Mouse (Mus musculus): ENCODE measurements around the gene Gm14569. TPM values are rescaled to one million over a fixed set of nuclear protein-coding genes. Genes with fewer than 3 reads are reported as not detected.

Gm14569 gene
- not detected in 2 replicates for polyA plus RNA-seq (2016; fragmentation: Nextera tagmentation; extraction: Ambion mirVana)

DNA sequence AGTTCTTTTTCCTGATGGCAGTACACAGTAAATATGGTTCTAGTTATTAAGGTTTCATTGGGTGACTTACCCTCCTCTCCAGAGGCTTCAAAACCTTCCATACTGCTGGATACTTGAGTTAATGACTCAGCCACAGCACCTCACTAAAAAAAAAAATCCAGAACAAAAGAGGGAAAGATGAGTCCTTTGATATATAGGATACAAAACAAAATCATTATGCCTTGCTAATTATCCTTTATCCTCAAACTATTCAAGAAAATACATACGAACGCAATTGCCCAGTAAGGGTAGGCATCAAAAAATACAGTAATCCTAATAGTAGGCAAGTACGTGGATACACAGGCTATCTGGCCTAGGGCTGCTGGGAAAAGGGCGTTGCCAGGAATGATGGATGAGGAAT, at the start of gene Gm14569:
Gm14569 (minus strand) TSS at position 101 of the 400 bp plus-strand sequence.
- Histone ChIP-seq H3K4me3 (no peak within 1 kb of the TSS), H3K36me3 (no peaks in the 10 kb centered on the region), H3K27ac (no peak within 1 kb of the TSS), H3K4me1 (no peaks in the 10 kb centered on the region), H3K4me2 (replicated peaks) (no peak within 1 kb of the TSS), H3K9ac (no peak within 1 kb of the TSS), H3K9me3 (replicated peaks) (no peaks in the 10 kb centered on the region), H3K27me3 (no peaks in the 10 kb centered on the region)
- WGBS: 91% methylated on average over 4 of the region's 4 CpGs
- no peak for ATAC-seq (ENCODE audit: low FRiP score)

DNA sequence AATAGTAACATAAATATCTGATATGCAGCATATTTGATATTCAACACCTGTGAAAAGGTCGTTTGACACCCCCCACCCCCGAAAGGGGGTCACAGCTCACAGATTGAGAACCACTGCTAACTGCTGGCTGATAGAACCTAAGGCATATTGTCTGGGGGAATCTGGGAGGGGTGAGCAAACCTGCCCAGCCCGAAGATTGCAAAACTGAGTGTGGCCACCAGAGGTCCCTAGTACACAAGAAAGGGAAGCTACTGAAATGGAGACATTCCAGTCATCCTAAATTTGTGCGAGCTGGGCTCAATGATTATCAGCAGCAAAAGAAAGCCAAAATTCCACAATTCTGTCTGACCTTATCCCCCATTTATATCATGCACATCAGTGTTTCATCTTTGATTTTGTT, 42.9 kb upstream of the Gm14569 start:
- Histone ChIP-seq H3K9me3 (replicated peaks) (no peaks in the 10 kb centered on the region), H3K9ac (no peak overlapping the region), H3K4me1 (no peaks in the 10 kb centered on the region), H3K4me3 (no peak overlapping the region), H3K36me3 (no peaks in the 10 kb centered on the region), H3K27me3 (no peaks in the 10 kb centered on the region), H3K4me2 (replicated peaks) (no peak overlapping the region), H3K27ac (no peak overlapping the region)
- WGBS: 13% methylated on average over 4 of the region's 4 CpGs
- ATAC-seq (ENCODE audit: low FRiP score): no peak

DNA sequence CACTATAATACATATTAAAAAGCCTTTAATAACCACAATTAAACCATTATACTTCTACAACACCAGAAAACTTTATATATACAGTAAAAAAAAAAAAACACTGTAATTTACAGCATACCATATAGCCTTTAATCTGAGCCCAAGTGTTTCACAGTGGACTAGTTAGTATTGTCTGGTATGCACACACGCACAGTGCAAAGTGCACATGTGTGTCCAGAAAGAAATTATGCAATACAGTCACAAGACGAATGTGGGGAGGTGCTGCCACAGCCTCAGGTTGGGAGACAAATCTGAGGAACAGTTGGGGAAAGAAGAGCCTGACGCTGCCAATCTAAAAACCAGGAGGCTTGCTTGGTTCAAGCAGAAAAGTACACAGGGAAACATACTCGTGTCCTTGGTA, 42.1 kb upstream of the Gm14569 start:
- WGBS: 72% methylated on average over 4 of the region's 4 CpGs
- no peak for ATAC-seq (ENCODE audit: low FRiP score)
- Histone ChIP-seq H3K4me3 (no peak overlapping the region), H3K4me1 (no peaks in the 10 kb centered on the region), H3K27me3 (no peaks in the 10 kb centered on the region), H3K36me3 (no peaks in the 10 kb centered on the region), H3K9me3 (replicated peaks) (no peaks in the 10 kb centered on the region), H3K4me2 (replicated peaks) (no peak overlapping the region), H3K9ac (no peak overlapping the region), H3K27ac (no peak overlapping the region)

DNA sequence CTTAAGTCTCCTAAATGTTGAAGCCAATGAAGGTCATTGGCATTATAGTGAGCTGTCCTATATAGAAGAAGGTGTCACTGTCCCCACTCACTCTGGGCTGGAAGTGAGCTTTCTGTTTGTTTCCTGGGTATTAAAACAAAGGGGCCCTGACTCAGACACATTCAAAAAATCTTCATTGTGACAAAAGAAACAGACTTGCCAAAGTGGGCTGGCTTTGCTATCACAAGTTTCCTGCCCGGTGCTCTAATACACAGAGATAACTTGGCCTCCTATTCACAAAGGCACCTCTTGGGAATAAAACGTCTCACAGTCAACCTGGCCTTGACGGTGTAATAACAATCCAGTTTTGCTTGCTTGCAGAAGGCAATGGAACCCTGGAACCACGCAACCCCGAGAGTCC, 38.6 kb upstream of the Gm14569 start:
- no peak overlapping the region for H3K9ac ChIP-seq
- no peak overlapping the region for H3K4me3 ChIP-seq
- 76% methylated on average over 5 of the region's 5 CpGs for WGBS
- no peaks in the 10 kb centered on the region for H3K27me3 ChIP-seq
- no peak overlapping the region for H3K27ac ChIP-seq
- no peaks in the 10 kb centered on the region for H3K9me3 ChIP-seq (replicated peaks)
- H3K4me2 ChIP-seq (replicated peaks): no peak overlapping the region
- H3K4me1 ChIP-seq: no peaks in the 10 kb centered on the region
- ATAC-seq (ENCODE audit: low FRiP score): no peak
- H3K36me3 ChIP-seq: no peaks in the 10 kb centered on the region

DNA sequence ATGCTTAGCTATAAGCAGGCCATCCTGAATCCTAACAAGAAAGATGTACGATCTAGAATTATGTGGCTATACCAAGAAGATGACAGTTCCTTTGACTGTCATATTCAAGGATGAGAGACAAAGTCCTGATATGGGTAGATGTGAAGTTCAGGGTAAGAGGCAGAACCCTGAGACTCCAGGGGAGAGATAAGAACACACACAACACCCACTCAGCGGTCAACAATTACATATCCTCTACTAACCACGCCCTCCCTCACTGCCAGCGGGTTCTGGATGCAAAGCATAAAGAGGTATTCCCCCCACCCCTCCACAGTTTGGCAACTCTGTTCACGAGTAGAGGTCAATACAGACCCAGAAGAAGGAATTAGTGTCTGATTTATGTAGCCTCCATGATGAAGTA, 32.1 kb upstream of the Gm14569 start:
- Histone ChIP-seq H3K9me3 (replicated peaks) (no peaks in the 10 kb centered on the region), H3K27me3 (no peaks in the 10 kb centered on the region), H3K4me1 (no peaks in the 10 kb centered on the region), H3K27ac (no peak overlapping the region), H3K4me3 (no peak overlapping the region), H3K9ac (no peak overlapping the region), H3K4me2 (replicated peaks) (no peak overlapping the region), H3K36me3 (no peaks in the 10 kb centered on the region)
- WGBS: 75% methylated on average over 5 of the region's 5 CpGs
- ATAC-seq (ENCODE audit: low FRiP score): no peak

DNA sequence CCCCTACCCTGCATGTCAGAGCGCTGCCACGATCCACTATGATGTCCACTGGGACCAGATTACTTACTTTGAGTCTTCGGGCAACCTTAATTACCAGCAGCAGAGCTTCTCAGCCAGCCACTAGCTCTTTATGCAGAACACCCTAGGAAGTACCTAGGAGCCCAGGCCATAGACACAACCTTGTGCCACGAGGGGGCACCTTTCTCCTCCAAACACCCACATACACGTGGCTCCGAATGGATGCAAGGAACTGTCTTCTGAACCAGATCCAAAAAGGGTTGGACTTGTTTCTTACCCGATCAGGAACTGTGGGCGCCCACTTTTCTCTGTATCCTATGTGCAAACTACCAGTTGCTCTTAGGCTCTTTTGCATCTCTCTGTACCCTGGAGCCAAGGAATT, 22.1 kb upstream of the Gm14569 start:
- H3K4me3 ChIP-seq: no peak overlapping the region
- no peak overlapping the region for H3K4me2 ChIP-seq (replicated peaks)
- H3K36me3 ChIP-seq: no peaks in the 10 kb centered on the region
- no peak overlapping the region for H3K27ac ChIP-seq
- ATAC-seq (ENCODE audit: low FRiP score): no peak
- no peaks in the 10 kb centered on the region for H3K4me1 ChIP-seq
- H3K9ac ChIP-seq: no peak overlapping the region
- 60% methylated on average over 8 of the region's 8 CpGs for WGBS
- H3K27me3 ChIP-seq: no peaks in the 10 kb centered on the region
- H3K9me3 ChIP-seq (replicated peaks): no peaks in the 10 kb centered on the region

DNA sequence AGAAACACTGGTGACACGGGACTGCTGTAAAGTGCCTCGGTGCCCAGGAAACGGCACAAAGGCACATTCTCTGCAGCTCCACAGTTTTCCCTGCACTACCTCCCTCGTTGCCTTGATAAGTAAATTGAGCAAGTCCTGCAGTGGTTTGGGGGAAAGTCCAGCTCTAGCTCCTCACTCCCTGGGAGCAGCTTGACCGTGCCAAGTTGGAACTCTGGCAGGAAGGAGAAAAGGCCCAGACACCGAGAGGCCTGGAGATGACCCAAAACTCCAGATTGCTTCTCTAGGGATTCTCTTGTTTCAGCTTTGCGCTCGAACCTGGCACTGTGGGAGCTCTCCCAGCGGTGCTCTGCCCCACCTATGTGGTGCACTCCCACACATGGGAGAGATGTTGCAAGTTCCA, 21.6 kb upstream of the Gm14569 start:
- Histone ChIP-seq H3K27ac (no peak overlapping the region), H3K4me1 (no peaks in the 10 kb centered on the region), H3K9me3 (replicated peaks) (no peaks in the 10 kb centered on the region), H3K9ac (no peak overlapping the region), H3K36me3 (no peaks in the 10 kb centered on the region), H3K27me3 (no peaks in the 10 kb centered on the region), H3K4me3 (no peak overlapping the region), H3K4me2 (replicated peaks) (no peak overlapping the region)
- 69% methylated on average over 9 of the region's 9 CpGs for WGBS
- ATAC-seq (ENCODE audit: low FRiP score): no peak

DNA sequence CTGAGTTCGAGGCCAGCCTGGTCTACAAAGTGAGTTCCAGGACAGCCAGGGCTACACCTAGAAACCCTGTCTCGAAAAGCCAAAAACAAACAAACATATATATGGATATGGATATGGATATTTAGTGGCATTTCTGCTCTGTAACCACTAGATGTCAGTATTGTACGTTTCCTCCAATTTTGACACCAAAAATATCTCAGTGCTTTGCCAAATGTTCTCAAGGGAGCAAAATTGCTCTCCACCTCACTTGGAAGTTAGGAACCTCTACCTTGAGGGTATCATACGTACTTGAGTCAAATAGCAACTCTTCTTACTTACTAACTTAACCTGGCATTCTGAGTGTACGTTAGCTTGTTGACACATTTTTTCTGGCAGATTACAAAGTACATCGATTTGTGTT, 15.2 kb upstream of the Gm14569 start:
- Histone ChIP-seq H3K4me2 (replicated peaks) (no peak overlapping the region), H3K9ac (no peak overlapping the region), H3K4me3 (no peak overlapping the region), H3K4me1 (no peaks in the 10 kb centered on the region), H3K36me3 (no peaks in the 10 kb centered on the region), H3K27me3 (no peaks in the 10 kb centered on the region), H3K27ac (no peak overlapping the region), H3K9me3 (replicated peaks) (no peaks in the 10 kb centered on the region)
- WGBS: 54% methylated on average over 6 of the region's 6 CpGs
- no peak for ATAC-seq (ENCODE audit: low FRiP score)

DNA sequence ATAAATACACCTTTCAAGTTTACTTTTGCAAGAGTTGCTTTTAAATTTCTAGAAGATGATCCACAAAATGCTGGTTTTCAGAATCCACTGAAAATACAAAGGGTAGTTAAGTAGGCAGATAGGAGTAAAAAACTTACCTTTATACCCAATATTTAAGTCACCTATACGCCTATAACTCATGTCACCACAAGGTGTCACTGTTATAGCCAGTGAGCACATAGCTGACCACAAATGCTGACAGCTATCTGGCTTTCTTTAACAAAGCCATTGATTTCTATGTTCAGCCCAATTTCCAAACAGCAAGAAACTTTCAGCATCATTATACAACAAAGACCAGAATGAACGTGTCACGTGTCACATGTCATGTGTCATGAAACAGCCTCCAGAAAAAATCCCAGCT, 2.1 kb downstream of the Gm14569 start:
- no peak overlapping the region for H3K9ac ChIP-seq
- no peaks in the 10 kb centered on the region for H3K4me1 ChIP-seq
- H3K9me3 ChIP-seq (replicated peaks): no peaks in the 10 kb centered on the region
- no peaks in the 10 kb centered on the region for H3K27me3 ChIP-seq
- H3K4me3 ChIP-seq: no peak overlapping the region
- ATAC-seq (ENCODE audit: low FRiP score): no peak
- H3K36me3 ChIP-seq: no peaks in the 10 kb centered on the region
- WGBS: 25% methylated on average over 3 of the region's 3 CpGs
- no peak overlapping the region for H3K4me2 ChIP-seq (replicated peaks)
- no peak overlapping the region for H3K27ac ChIP-seq

DNA sequence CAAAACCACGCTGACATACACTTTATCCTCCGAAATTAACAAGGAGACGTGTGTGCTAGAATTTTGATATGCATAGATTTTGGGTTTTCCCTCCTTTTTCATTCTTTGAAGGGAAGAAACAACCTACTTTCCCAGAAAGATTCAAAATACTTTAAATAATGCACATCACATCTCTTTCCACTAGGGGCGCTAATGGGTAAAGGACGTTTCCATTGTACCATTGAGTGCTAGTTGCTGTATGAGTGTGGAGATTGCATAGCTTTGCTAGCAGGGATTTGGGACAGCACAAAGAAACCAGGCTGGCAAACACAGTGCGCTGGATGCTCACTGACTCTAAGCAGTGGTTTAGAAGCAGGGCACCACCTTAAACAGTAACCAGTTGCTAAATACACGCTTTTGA, 3.6 kb downstream of the Gm14569 start:
- H3K4me3 ChIP-seq: no peak overlapping the region
- no peaks in the 10 kb centered on the region for H3K4me1 ChIP-seq
- no peak overlapping the region for H3K9ac ChIP-seq
- no peaks in the 10 kb centered on the region for H3K27me3 ChIP-seq
- no peak for ATAC-seq (ENCODE audit: low FRiP score)
- 47% methylated on average over 7 of the region's 7 CpGs for WGBS
- no peak overlapping the region for H3K4me2 ChIP-seq (replicated peaks)
- H3K36me3 ChIP-seq: no peaks in the 10 kb centered on the region
- no peaks in the 10 kb centered on the region for H3K9me3 ChIP-seq (replicated peaks)
- no peak overlapping the region for H3K27ac ChIP-seq

DNA sequence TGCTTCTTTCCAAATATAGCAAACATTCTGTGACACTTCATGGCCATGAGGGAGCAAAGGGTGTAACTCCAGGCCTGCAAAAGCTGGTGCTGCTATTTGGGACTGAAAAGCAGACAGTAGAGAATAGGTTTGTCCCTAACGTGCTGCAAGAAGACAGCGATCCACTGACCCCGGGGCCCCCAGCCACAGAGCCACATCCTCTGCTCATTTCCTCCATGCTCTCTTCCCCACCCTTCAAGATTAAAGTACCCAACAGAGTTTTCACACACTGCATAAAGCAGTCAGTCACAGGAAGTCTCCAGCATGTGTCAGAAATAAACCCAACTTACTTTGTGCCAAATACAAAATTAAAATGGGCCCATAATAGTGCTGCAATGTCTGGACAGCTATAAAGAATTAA, 16.8 kb downstream of the Gm14569 start:
- Histone ChIP-seq H3K36me3 (no peaks in the 10 kb centered on the region), H3K9me3 (replicated peaks) (no peaks in the 10 kb centered on the region), H3K4me1 (no peaks in the 10 kb centered on the region), H3K4me3 (no peak overlapping the region), H3K27ac (no peak overlapping the region), H3K9ac (no peak overlapping the region), H3K4me2 (replicated peaks) (no peak overlapping the region), H3K27me3 (no peaks in the 10 kb centered on the region)
- WGBS: 90% methylated on average over 3 of the region's 3 CpGs
- no peak for ATAC-seq (ENCODE audit: low FRiP score)

DNA sequence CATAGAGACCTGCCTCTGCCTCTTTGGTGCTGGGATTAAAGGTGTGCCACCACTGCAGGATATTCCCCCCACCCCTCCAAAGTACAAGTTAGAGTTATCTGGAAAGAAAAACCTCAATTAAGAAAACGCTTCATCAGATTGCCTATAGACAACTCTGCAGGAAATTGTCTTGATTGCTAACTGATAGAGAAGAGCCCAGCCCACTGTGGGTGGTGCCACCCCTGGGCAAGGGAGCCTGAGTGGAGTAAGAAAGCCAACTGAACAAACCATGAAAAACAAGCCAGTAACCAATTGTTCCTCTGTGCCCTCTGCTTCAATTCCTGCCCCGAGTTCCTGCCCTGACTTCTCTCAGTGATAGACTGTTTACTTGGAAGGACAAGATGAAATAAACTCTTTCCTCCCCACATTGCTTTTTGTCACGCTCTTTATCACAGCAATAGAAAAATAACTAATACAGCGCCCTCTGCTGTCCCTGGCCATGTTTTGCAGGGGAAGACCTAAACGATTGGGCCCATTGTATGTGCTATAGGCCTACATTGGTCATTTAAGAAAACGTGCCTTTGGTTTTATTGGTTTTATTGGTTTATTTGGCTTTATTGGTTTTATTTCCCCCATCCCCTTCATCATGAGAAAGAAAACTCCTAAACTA, 17.4 kb downstream of the Gm14569 start:
- H3K27me3 ChIP-seq: no peaks in the 10 kb centered on the region
- no peaks in the 10 kb centered on the region for H3K36me3 ChIP-seq
- no peak overlapping the region for H3K9ac ChIP-seq
- no peak for ATAC-seq (ENCODE audit: low FRiP score)
- no peak overlapping the region for H3K4me3 ChIP-seq
- no peaks in the 10 kb centered on the region for H3K9me3 ChIP-seq (replicated peaks)
- H3K4me2 ChIP-seq (replicated peaks): no peak overlapping the region
- no peaks in the 10 kb centered on the region for H3K4me1 ChIP-seq
- H3K27ac ChIP-seq: no peak overlapping the region
- 58% methylated on average over 6 of the region's 6 CpGs for WGBS

DNA sequence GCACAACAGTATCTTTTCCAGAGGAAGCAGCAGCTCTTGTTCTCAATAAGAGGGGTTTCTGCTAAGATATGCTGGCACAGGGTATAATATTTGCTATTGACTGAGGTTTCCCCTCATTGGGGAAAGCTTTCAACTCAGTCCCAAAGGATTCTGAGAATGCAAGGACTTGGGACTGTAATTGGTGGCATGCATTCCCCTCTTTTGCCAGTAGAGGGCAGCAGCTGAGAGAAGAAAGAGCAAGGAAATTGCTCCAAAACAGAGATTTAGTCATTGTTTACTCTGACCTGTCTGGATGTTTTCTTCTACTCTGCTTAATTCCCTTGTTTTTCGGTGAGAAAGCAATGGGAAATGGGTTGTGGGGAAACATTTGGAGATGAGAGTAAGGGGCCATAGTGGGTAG, 35.6 kb downstream of the Gm14569 start:
- Histone ChIP-seq H3K9me3 (replicated peaks) (no peaks in the 10 kb centered on the region), H3K4me1 (no peaks in the 10 kb centered on the region), H3K4me3 (no peak overlapping the region), H3K9ac (no peak overlapping the region), H3K27ac (no peak overlapping the region), H3K27me3 (no peaks in the 10 kb centered on the region), H3K36me3 (no peaks in the 10 kb centered on the region), H3K4me2 (replicated peaks) (no peak overlapping the region)
- WGBS: 44% methylated on average over 1 of the region's 1 CpGs
- ATAC-seq (ENCODE audit: low FRiP score): no peak

All from hindbrain, embryonic 12.5 days (tissue).